Mouse (Mus musculus): ENCODE measurements around the gene Spock2. TPM values are rescaled to one million over a fixed set of nuclear protein-coding genes. Genes with fewer than 3 reads are reported as not detected.
A peak's percentile ranks its signal among the peaks of the same experiment; 100 is the strongest.

Spock2 gene
- 1 to 10 TPM; 3.9 to 5.3 TPM for polyA plus RNA-seq (2017; shearing (Covaris generic))

DNA sequence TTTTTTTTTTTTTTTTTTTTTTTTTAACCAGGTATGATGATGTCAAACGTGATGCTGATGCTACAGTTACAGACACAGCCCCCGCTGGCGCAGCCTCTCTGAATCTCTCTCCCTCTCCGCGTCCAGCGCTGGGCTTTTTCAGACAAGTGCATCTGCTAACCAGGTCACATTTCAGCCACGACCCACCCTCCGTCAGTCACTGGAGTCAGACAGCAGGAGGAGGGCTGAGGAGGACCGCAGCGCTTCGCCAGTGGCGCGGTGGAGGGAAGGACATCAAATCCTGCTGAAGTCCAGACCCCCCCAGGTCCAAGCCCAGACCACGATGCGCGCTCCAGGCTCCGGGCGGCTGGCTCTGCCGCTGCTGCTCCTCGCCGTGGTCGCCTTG is at the start of gene Spock2:
TSS of gene Spock2 (plus strand) at position 74 of the 385 bp plus-strand sequence.
- ATAC-seq: peak; percentile 69

DNA sequence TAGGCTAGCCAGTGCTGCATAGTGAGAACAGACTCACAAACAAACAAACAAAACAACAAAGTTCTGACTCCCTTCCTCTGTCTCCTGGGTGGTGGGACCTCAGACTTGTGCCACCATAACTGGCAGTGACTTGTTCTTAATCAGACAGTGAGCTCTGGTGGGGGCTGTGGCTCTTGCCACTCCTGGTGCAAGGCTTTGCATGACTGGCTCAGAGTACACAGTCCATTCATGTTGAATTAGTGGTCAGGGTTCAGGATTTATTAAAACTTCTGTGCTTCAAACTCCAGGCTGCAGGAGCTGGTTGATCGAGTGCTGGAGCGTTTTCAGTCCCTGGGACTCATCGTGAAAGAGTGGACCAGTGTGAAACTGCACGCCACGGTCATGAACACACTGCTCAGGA is 43.8 kb upstream of the Spock2 start:
- ATAC-seq: no peak

DNA sequence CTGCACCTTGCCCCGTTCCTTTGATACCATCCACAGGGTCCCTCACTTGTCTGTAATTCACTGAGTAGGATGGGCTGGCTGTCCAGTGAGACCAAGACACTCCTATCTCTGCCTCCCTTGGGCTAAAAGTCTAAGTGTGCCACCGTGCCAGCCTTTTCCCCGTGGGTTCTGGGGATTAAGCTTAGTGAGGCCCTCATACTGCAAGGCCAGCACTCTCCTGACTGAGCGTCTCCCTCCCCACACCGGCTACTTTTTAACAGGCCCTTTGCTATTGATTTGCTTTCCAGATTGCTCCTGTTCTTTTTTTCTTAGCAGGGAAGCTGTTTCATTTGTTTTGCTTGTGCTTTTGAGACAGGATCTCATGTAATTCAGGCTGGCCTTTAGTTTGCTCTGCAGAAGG is 43.1 kb upstream of the Spock2 start:
- ATAC-seq: no peak

DNA sequence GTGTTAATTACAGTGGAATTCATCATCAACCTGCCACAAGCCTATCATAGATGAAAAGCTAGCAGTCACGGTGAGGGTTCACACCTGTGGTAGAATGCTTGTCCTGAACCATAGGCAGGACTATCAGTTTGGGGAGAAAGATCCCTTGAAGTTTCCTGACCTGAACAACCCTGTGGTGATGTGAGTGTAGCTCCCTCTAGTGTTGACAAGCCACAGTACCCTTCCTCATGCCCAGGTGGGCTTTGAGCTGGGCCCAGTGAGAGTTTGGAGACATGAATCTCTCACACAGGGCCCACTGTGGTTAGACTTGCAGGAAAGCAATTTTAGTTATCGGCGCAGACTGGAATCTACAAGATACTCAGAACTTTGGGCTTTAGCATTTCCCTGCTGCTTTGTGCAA is 39.5 kb upstream of the Spock2 start:
- peak; percentile 57 for ATAC-seq

DNA sequence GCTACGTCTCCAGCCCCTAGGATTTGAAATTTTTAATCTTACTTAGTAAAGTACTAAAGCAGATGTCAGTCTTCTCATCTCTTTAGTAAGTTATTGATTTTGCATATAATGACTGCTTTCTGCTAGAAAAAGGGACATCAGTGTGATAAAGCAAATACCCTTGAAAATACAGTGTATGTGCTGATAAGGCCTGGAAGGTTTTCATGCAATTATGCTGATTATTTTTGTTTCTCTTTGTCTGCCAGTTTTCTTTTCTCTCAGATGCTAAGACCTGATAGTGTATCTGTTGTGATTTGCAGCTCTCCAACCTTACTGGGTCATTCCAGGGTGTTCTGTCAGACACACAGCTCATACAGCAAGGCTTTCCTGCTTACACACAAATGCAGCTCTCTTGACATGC is 30.9 kb upstream of the Spock2 start:
- no peak for ATAC-seq

DNA sequence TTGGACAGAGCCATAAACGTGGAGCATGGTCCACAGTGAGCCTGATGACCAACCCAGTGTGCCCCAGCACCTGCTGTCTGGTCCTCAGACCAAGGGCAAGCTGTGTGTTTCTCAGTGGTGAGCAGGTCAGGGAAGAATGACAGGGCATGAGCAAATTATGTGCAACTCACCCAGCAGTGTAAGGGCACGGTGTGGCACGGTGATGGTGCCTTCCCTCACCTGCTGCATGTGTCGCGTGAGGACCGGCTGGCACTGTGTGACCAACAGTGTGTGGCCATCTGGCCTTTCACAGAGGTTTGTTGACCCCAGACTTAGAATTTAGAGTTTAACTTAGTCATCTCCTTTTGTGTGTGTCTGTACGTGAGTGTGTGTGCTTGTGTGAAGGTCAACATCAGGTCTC is 28.8 kb upstream of the Spock2 start:
- ATAC-seq: no peak

DNA sequence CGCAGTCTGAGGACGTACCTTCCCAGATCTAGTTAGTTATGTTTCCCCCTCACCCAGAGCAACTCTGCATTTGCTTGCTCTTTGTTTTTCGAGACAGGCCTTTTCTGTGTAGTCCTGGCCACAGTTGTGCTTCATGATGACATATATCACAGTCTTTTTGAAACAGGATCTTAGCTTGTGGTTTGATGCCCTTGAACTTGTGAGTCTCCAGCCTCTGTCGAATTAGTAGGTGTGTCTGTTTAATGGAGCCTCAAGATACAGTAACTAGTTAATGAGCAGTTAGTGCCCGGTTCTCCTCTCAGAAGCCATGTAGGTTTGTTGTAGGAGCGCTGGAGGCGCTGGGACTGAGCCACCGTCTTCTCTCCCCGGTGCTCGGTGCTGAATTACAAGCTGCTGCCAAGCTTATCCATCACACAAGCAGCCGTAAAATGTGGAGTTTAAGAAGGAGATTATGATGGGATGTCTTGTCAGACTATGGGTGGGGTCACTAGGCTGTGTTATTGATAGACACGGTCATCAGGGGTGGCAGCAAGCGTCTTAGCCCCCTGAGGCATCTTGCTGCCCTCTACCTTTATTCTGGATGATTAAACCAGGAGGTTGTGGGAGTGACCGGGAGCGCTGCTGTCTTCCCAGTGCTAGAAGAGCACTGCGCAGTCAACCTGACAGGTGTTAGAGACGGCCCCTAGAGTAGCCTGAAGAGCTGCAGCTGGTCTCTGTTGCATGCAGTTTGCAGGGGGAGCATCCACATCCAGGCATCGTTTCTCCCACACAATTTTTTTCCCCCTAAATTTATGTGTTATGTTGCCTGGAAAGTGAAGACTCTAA is 28.1 kb upstream of the Spock2 start:
- no peak for ATAC-seq

DNA sequence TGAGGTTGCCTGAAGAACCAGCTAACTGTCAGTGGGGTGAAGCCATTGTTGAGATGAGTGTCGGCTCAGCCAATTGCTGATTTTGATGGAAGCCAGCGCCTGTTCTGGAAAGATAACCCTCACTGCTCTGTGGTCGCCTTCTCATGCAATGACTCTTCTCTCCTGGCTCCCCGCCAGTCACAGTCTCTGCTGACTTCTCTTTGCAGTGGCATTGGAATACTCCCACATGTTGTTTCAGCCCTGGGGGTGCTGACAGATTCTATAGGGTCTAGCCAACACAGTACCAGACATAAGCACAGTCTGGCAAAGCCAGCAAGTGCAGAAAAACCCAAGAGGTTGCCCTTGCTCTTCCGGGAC is 27.5 kb upstream of the Spock2 start:
- ATAC-seq: no peak

DNA sequence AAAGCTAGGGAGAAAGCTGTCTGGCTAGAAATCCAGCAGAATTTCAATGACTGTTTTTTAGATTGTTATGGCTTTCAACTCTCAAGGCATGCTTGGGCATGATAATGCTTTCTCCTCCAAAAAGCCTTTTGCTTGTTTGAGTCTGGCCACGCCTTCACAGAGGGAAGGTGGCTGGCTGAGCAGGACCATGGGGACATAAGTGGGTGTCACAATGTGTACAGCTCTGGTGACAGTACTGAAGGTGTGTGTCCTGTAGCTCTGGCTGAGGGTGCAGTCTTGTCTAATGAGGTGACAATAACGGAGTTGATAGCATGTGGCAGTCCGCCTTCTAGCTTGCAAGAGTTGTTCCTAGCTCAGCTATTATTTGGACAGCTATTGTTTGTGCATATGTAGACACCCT is 25.8 kb upstream of the Spock2 start:
- ATAC-seq: no peak

DNA sequence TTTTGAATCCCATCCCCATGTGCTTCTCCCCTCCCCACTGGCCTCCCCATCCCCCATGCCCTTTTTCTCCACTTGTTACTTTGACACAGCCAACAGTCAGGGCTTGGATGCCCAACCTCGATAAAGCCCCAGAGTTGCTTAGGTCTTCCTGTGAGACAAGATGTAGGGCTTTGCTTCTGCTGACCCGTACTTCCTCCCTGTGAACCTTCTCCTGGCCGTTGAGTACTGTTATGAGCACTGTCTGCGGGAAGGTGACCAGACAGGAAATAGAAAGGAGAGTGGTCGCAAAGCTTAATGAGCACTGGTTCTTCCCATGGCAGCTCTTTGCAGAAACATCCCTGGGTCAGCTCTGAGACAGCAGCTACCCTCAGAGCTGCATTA is 25.4 kb upstream of the Spock2 start:
- ATAC-seq: peak; percentile 9

DNA sequence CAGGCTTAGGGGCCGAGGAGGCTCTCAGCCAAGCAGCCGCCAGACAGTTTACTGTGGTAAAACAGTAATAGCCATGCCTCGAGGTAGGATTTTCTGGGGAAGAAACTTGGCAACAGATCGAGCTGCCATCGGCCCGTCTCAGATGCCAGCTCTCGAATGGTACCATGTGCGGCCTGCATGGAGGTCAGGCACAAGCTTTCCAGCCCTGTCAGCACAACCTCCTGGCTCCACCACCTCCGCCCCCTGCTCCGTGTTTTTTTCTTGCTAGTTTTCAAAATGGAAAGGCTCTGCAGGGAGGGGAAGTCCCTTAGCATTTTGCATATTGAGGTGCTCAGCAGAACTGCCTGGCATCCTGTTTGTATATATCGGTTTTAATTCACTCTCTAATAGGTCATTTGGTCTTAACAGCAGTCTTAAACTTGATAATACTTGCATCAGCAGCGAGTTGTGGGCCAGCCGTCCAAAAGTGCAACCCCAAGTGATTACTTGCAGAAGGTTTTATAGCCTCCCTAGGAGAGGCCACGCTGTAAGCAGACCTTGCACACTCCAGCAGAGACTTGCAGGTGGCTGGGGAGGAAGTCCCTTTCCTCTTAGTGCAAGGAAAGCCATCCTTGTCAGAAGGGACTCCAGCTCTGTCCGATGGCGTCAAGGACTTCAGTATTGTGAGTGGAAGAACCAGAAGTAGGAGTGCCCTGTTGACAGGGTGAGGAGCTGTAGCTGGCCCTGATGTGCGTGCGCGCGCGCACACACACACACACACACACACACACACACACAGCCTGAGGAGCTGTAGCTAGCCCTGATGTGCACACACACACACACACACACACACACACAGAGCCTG is 24.8 kb upstream of the Spock2 start:
- ATAC-seq: peak; percentile 83

DNA sequence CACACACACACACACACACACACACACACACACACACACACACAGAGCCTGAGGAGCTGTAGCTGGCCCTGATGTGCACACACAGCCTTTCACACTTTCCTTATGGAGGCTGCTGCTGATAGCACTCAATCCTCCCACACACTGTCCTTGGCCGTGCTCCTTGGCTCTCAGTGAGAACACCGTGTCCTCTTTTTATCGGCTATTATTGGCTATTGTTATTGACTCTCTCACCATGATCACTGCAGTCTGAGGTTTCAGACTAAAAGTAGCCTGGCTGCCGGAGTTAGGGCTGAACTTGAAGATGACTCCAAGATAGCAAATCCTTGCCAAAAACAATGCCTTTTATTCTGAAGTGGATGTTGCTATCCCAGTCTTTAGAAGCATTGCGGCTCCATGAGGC is 24.1 kb upstream of the Spock2 start:
- ATAC-seq: no peak

DNA sequence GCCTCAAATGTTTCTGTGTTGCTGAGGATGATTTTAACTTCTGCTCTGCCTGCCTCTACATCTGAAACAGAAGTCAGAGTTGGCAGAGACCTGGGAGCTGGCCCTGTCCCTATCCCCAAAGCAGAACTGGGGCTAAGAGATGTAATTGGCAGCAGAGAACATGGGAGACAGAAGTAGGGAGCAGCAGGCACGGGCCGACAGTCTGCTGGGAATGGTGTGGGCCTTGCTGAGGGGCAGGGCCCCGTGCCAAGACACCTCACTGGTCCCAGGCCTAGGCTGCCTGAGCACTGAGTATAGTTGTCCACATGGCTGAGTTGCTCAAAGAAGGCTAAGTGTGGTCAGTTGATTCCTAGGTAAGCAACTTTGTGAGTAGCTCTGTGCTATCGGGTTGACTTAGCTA is 22.0 kb upstream of the Spock2 start:
- ATAC-seq: no peak

DNA sequence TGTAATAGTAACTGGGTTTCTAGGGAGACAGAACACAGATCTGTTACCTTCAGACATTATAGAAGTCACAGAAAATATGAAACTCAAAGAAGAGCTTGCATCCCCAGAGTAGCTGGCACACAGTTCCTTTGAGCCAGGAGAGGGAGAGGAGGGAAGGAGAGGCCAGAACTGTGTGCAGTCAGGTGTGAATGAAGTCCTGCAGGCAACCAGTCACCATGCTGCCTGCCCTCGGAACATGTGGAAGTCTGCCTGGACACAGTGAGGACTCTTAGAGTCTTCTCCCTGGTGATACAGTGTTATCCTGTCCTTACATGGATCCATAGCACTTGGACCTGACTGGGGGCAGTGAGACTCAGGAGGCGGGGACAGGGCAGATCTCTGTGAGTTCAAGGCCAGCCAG is 13.7 kb upstream of the Spock2 start:
- no peak for ATAC-seq

DNA sequence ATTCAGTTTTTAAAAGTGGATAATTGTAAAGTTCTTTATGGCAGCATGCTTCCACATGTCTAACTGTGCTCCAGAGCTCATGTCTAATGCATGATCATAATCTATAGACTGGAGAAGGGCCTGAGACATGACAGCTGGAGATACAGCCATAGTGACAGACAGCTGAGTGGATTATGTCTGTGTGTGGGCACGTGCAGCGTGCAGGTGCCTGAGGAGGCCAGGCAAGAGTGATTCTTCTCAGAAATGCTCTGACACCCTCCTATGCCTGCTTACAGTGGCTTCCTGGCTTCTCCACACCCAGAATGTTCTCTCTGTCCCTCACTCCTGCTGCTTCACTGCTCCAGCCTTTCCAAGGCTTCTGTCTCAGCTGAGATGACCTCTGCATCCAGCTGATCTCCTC is 12.3 kb upstream of the Spock2 start:
- ATAC-seq: no peak

DNA sequence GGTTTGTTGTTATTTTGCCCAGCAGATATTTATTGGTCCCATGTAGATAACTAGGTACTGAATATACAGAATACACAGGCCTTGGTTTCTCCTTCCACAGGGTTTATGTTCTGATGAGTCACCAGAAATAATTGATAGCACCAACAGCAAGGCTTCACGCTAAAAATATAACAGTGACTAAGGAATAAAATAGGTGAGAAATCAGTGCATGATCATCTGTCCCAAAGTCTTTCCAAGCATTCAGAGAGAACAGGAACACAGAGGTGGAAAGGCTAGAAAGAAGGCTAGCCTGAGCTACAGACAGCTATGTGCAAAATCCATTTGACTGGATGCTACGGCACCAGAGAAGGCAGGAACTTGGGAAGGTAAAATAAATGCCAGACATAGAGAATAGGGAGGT is 10.5 kb upstream of the Spock2 start:
- ATAC-seq: no peak

DNA sequence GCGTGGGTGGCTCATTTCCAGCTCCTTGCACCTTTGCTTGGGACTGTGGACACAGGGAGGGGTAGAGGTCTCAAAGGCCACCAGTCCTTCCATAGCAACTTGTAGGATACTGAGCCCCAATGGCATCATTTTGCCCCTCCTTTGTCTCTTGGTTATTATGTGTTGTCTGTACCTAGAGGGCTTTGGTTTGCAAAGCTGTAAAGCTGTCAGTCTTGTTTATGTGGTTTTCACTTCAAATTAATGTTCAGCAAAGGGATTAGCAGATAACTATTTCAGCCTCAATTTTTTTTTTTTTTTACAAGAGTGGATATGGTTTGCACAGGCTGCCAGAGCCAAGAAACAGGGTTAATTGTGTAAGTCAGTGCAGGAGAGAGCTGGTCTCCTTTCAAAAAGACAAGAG is 9.7 kb upstream of the Spock2 start:
- no peak for ATAC-seq

DNA sequence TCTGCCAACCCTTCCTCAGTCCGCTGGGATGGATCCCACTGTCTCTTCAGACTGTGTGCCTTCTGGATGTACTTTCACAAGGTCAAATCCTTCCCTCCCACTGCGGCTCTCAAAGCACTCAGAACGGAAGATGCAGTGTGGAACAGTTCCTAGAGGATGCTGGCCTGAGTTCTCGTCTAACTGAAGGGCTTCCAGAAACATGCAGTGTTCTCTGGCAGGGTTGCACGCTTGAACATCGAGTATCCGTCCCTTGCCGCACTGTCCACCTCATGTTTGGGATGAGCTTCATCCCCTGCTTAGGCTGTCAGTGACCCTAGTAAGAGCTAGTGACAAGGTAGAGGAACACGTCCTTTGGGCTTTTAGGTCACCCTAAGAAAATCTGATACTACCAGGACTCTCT is 8.9 kb upstream of the Spock2 start:
- ATAC-seq: no peak

DNA sequence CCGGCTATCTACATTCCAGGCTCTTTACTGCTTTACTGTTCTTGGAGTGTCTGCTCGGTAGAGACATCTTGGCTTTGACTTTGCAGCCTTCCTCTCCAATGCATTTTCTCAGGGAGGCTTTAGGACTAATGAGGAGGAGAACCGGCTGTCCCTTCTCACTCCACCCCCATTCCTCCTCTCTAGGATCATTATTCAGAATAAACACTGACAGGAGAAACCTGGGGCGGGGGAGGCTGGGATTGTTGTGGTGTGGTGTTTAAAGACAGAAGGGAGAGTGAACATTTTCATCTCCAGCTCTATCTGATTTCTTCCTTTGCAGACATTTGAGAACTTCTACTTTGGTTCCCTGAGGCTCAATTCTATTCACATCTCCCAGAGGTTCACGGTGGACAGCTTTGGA is 8.2 kb upstream of the Spock2 start:
- ATAC-seq: no peak

DNA sequence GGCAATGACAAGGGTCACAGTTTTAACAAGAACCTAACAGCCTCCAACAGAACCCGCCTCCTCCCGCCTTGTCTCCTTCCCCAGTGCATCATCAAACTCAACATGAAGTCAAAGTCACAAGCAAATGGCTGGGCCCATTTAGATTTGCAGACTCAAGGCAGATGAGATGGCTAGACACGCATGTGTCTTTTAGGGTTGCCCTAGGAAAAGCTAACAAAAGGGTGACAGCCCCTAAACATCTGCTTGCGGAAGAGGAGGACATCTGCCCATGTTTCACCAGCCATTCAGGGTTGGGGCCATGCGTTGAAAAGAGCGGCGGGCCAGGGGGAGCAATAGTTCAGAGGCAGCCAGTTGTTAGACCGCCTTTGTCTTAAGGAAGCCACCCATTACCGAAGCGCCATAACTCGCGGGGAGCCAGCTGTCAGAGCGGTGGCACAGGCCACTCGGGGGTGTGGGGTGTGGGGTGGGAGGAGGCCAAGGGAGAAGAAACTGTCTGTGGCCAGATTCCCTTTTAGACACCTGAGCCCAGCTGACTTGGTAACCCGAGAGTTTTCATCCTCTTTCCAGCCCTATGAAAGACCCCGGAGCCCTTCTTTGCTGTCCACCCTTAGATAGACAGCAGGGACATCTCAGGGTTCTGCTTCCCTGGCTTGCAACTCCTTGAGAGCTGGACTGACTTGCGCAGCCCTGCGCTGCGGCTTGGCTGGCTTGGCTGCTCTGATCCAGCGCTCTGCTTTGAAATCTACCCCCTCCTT is 451 bp upstream of the Spock2 start:
- ATAC-seq: no peak

DNA sequence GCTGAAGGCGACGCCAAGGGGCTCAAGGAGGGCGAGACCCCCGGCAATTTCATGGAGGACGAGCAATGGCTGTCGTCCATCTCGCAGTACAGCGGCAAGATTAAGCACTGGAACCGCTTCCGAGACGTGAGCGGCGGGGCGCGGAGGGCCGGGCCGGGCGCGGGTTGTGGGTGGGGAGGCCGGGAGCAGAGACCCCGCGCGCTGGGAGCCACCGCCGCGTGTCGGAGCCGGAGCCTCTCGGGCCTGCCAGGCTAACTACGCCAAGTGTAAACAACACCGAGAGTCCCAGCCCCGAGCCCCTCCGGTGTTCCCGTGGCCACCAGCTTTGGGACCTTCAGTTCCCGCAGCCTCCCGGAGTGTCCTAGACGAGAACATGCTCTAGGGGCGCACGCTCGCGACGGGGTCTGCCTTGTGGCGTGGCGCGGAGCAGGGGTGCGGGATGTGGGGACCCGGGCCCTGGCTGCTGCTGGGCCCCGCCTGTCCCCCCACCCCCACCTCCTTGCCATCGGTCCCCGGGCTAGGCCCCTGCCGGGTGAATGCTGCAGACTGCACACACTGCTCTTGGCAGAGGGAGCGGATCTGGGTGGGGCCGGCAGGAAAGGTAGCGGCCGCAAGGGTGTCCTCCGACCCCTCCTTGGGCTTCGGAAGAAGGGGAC is 640 bp downstream of the Spock2 start:
- peak; percentile 61 for ATAC-seq

DNA sequence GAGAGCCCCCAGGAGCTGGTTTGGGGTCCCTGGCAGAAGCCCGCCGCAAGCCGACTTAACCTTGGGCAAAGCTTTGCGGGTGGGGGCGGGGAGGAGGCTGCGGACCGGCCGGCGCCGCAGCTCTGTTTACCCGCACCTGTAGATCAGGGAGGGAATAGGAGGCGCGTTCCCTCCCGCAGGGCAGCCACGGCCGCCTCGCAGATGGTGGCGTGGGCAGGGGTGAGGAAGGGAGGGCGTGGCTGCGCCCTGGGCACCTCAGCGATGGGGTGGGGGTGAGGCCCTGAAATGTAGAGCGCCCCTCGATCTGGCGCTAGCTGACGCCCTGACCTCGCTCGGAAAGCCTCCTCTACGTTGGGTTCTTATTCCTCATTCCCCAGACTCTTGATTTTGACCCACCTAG is 1.4 kb downstream of the Spock2 start:
- no peak for ATAC-seq

All from activated CD4-positive, CD25-positive, alpha-beta regulatory T cell, adult 4 months (primary cell).